Mouse (Mus musculus) cortical plate, adult 2 months (tissue): ENCODE results near the gene Armcx6.
A peak's percentile ranks its signal among the peaks of the same experiment; 100 is the strongest.

Source experiments
- CTCF ChIP-seq: fragments of 200-500 bp; IDR thresholded peaks from 2 replicates; pipeline ENCODE4 v1.5.1; 2011; ENCODE audit warnings: mild to moderate bottlenecking, control low read depth, low read length; ENCODE audit not compliant: insufficient read depth; ENCODE audit errors: extremely low read depth
- POLR2A ChIP-seq: fragments of 200-500 bp; IDR thresholded peaks from 2 replicates; pipeline ENCODE4 v1.6.1; 2011; ENCODE audit warnings: mild to moderate bottlenecking, low read length, control low read depth; ENCODE audit not compliant: insufficient read depth; ENCODE audit errors: extremely low read depth

DNA sequence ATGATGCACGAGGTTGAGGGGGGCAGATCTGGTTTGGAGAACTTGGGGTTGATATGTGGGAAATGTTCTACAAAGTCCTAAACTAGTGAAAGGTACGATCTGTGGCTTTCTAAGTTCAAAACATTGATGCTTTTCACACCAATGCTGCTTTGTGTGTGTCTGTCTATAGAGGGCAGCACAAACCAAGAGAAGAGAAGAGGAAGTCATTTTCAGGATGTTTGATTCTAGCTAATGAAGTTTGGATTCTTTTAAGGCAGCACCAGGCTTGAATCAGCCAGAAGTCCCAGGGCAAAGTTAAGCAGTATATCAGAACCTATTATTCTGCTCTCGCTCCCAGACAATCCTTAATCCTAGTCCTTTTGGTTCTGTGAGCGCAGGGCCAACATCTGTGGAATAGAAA lies 21.4 kb downstream of the Armcx6 start:
- TF ChIP-seq POLR2A (no peak), CTCF (peak; percentile 7; the same call in 1 of the 2 replicates)
